Mouse (Mus musculus) cerebellum, adult 2 months (tissue): Measurements from ENCODE around the gene Pdgfb.

ENCODE experiments used
- CTCF ChIP-seq: fragments of 200-500 bp; IDR thresholded peaks from 2 replicates; pipeline ENCODE4 v1.5.1; 2011; ENCODE audit warnings: low read depth, mild to moderate bottlenecking, control low read depth, low read length, moderate library complexity, borderline replicate concordance; ENCODE audit not compliant: insufficient read depth
- POLR2A ChIP-seq: fragments of 200-500 bp; IDR thresholded peaks from 2 replicates; pipeline ENCODE4 v1.6.1; 2011; ENCODE audit warnings: low read length, control low read depth, borderline replicate concordance; ENCODE audit not compliant: insufficient read depth

DNA sequence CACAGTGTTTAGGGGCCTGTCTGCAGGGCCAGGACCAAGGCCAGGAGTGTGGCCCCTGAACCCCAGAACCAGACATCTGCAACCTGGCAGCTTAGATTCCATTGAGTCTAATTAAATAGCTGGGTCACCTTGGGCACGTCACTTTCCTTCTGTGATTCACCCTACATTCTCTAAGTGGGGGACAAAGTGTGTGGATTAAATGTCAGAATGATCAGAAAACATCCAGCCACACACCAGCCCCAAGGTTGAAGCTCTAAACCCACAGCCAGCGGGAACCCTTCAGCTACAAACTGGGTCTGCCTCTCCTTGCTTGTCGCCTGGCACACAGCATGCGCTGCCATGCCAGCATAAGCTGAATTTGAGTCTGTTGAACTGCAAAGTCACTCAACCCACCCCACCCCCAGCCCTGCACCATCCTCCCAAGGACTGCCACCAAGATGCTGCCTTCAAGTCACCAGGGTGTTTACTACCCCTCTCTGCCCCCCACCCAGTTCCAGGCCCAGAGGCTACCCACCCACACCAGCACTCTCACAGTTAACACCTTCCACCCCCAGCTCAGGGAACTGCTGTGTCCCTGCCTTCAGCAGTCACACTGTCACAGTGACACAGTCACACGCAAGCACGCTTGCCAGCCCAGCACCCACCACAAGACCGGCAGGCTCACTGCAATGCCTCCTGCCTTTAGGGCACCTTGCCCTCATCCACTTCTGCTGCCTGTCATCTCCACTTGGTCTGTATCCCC is 605 bp upstream of the Pdgfb start:
- TF ChIP-seq CTCF = no peak
- TF ChIP-seq POLR2A = no peak
